Mouse (Mus musculus) adrenal gland (tissue): Measurements from ENCODE around the gene Jade1.

Source experiments
- intact Hi-C: fragments of 180-260 bp; cut with DNase I; formaldehyde crosslinking; loops from one replicate; pipeline ENCODE4 v1.15.1; 2025

Gene Jade1

GRCm38 (mm10) chr3:41595010-41595409, 39.5 kb downstream of the Jade1 start:
- intact Hi-C loops: loop anchor here (5.0 to 10.0 kb wide), 2 partner anchors 368 to 550 kb away; no protein-coding TSS in a partner anchor

GRCm38 (mm10) chr3:41597036-41597435, 41.5 kb downstream of the Jade1 start:
- intact Hi-C loops: loop anchor here (5.0 to 10.0 kb wide), 2 partner anchors 370 to 552 kb away; no protein-coding TSS in a partner anchor

DNA sequence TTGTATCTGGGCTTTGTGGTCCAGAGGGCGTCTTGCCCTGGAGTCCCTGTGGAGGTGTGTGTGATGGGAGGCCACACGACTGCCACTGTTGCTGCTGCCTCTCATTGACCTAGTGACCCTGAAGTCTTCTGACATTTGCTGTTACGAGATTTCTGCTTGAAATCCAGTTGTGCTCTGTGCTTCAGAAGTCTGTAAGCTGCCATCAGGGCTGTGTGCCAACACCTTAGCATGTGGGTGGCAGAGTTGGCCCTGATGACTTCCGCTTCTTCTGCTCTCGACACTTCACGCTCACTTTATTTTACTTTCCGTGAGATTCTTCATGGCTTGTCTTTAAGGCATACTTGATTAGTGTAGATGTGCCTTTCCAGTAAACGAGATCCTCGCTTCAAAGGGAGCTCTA, 42.9 kb downstream of the Jade1 start:
- intact Hi-C loops: loop anchor here (5.0 to 10.0 kb wide), 2 partner anchors 371 to 554 kb away; no protein-coding TSS in a partner anchor

DNA sequence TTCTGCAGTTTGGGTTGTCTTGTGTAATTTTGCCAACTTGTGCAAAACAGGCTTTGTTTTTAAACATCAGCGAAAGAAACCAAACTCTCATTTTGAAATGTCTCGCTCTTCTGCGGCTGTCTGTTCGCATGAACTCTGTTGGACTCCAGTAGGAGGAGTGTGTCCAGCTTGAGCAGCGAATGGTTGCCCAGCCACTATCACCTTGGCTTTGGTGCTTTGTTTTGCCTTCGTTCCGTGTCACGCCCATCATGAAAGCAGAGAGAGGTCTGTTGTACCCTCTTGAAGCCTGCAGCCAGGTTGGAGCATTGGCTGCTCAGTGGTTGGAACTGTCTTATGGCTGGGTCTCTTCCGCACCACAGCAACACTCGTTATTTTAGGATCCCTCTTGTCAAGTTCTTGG, 43.7 kb downstream of the Jade1 start:
- intact Hi-C loops: loop anchor here (5.0 to 10.0 kb wide), 2 partner anchors 372 to 554 kb away; no protein-coding TSS in a partner anchor

DNA sequence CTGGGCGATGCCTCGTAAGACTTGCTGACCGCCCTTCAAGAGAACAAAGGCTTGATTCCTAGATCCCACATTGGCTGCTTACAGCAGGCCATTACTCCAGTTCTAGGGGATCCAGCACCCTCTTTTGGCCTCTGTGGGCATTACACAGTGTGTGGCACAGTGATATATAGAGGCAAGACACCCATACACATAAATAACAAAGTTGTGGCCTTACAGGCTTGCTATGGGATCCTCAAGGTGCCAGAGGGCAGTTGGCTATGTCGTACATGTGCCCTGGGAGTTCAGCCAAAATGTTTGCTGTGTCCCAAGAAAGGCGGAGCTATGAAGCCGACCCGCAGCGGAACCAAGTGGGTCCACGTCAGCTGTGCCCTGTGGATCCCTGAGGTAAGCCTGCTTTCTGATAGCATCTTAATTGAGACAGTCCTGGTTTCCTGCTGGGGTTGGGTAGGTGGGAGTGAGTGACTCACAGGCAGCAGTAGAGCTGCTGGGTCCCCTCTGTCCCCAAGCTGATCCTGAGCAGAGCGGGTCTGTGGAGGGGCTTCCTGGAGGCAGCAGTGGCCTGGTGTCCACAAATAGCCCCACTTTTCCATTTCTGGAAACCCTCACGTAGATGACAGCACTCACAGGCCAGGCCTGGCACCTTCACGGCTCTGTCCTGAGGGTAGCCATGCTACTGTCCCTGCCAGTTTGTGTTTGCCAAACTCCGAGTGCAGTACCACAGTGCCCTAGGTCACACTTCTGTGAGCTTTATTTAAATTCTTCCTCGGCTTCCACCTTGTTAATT, 44.5 kb downstream of the Jade1 start:
- intact Hi-C loops: loop anchor here (5.0 to 10.0 kb wide), 2 partner anchors 373 to 555 kb away; no protein-coding TSS in a partner anchor

DNA sequence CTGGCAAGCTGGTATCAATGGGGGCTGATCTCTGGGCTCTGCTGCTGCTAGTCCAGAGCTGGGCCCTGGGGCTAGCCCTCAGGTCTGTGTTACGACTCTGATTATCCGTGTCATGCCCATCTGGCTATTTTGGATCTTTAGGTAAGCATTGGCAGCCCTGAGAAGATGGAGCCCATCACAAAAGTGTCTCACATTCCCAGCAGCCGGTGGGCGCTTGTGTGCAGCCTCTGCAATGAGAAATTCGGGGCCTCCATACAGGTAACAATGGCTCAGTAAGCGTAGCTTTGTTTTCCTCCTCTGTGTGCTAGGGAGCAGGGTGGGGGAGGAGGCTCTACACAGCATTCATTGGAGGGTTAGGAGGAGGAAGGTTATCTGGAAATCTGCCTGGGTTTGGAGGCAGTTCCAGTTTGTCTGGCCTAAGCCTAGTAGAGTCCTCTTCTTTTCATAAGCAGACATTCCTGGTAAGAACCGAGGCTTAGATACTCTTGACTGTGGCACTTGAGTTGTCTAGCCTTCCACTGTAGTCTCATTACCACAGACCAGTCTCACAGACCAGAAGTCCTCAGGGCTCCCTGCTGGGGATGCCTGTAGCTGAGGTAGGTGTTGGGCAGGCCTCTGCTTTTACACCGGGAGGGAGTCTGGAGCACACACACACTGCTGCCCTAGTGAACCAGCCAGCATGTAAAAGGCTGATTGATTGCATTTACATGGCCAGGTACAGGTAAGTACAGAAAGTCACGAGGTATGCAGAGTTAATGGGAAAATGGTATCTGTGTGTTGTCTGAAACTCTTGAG, 45.9 kb downstream of the Jade1 start:
- intact Hi-C loops: no loop called here

DNA sequence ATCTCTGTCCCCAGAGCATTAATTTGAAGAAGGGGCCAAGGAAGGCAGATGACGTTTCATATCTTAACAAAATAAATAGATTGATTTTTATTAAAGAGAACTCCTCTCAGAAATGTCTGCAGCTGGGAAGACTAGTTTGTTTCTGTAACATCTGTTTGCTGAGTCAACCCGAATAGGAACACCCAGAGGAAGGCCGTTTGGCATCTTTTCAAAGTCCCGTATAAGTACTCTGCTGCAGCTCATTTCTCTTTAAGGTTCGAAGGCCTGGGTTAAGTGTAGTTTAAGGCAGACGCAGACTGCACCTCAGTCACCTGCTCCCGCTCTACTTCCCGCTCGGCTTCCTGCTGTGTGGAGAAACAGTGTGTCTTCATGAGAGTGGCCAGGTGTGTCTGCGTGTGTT, 47.4 kb downstream of the Jade1 start:
- intact Hi-C loops: no loop called here

DNA sequence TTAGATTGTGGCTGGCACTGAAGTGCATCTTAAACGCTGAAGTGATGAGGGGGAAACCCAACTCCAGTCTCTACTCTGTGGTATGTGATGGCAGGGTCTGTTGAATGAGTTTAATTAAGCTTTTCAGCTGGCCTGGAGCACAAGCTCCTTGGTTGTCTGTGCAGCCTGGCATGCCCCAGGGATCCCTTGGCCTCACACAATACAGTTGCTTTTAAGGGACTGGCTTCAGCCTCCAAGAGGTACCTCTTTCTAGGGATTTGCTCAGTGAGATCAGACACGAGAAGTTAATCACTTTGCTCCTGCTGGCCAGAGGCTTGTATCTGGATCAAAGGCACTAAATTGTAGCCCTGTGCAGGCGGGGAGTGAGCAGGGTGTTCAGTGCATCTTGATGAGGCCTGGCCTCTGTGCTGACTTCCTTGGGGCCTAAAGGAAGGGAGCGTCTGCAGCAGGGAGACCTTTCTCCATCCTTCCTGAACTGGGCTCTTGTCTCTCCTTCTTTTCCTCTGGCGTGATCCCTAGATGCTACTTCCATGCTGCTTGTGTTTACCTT, 48.0 kb downstream of the Jade1 start:
- intact Hi-C loops: no loop called here

DNA sequence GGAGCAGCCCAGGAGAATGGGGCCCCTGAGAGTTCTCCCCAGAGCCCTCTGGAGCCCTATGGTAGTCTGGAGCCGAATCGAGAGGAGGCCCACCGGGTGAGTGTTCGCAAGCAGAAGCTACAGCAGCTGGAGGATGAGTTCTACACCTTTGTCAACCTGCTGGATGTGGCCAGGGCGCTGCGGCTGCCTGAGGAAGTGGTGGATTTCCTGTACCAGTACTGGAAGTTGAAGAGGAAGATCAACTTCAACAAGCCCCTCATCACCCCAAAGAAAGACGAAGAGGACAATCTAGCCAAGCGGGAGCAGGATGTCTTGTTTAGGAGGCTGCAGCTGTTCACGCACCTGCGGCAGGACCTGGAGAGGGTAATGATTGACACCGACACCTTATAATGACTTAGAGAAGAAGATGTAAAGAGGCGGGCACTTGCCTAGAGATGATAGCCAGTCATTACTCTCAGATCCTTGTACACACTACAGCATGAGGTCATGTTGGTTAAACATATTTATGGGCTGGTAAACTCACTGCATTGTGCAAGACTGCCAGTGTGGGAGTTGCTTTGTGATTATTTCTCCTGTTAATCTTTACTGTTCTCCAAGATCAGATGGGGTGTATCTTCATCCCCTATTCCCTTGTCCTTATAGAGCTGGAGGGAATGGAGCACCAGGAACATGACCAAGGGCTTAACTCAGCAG, 49.2 kb downstream of the Jade1 start:
- intact Hi-C loops: loop anchor here (5.0 kb wide), 1 partner anchor 422 kb away; no protein-coding TSS in a partner anchor

DNA sequence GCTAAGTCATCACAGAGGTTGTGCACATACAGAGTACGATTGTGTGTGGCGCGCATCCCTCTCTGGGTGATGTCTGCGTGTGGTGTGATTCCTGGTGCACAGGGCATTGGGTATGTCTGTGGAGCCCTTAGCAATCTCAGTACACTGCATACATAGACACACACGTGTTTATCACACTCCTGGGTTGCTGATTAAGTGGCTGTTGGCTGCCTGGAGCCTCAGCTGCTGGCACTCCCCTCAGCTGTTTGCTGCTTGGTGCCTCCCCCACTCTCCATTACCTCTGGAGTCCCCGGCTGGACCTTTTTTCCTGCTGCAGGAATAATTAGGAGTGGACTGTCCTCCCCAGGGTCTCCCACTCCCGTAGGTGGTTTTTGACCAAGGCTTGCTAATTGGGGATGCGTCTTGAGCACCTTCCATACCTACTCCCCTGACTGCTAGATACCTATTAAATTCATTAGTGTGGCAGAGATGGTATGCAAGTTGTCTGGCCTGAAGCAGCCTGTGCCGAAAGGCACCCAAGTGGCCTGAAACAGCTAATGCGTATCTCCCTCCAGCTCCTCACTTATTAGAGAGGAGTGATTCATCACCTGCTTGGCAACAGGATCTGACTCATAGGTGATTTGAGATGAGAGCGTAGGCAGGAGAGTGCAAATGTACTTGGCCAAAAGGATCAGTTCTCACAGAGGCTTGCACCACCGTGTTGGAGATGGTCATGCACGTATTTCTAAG, 50.2 kb downstream of the Jade1 start:
- intact Hi-C loops: loop anchor here (5.0 kb wide), 1 partner anchor 423 kb away; no protein-coding TSS in a partner anchor

DNA sequence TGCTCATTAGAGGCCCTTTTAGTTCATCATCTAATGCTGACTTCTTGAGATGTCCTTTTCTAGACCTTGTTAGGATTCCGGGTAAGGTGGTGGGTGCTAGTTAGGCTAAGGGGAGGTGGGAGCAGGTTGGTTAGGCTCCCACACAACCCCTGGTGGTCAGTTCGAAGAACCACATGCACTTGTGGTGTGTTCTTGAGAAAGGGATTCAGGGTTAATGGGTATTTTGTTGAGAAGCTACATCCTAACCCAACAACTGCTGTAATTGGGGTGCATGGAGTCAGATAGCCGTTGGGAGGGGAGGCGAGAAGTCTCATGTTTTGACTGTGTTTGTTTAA, 50.8 kb downstream of the Jade1 start:
- intact Hi-C loops: loop anchor here (5.0 kb wide), 1 partner anchor 424 kb away; no protein-coding TSS in a partner anchor

DNA sequence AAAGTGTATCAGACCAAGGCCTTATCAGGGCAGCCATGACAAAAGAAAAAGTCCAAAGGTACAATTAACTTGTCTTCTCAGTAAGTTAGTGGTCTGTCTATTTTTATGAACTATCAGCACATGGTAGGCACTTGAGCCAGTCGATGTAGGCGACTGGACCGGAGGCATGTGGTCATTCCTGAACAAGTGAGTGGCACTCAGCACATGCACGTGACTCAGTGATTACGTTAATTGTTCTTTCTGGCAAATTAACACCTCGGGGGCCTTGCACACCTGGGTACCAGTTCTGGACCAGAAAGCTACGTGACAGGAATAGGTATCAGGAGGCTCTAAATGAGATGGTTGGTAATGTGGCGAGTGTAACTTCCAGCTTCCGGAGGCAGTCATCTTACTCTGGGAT, 51.5 kb downstream of the Jade1 start:
- intact Hi-C loops: loop anchor here (5.0 kb wide), 1 partner anchor 425 kb away; no protein-coding TSS in a partner anchor

DNA sequence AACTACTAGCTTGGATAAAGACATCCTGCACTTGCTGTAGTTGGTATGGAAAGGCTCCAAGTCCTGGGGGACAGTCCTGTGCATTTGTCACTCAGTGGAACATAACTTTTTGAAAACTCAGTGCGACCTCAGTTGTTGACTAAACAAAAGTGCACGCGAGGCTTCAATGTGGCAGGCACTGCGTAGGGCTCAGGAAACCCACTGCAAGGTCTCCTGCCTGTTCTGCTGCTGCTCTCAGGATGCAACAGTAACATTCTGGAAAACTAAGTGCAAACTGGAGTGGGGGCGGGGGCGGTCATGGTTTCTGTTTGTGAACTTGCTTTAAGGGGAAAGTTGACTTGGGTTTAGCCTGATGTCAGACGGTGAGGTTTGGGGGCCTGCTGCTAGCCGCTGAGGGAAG, 51.9 kb downstream of the Jade1 start:
- intact Hi-C loops: loop anchor here (5.0 kb wide), 1 partner anchor 425 kb away; no protein-coding TSS in a partner anchor

- intact Hi-C loops: loop anchor here (5.0 kb wide), 1 partner anchor 427 kb away; no protein-coding TSS in a partner anchor
These were observed 53.5 kb downstream of the Jade1 start for GRCm38 (mm10) chr3:41609071-41609470.

DNA sequence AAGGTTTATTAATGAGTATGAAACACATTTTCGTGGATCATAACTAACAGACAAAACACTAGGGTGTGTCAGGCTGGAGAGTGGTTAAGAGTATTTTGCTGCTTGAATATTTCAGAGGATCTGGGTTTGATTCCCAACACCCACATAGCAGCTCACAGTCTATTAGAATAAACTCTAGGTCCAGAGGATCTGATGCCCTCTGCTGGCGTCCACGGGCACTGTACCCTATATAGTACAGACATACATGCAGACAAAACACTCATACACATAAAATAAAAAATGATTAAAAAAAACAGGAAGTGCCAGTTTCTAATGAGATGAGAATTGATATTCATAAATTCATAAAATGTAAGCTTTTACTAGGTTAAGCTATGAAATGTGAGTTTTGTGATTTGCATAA, 56.7 kb downstream of the Jade1 start:
- intact Hi-C loops: no loop called here

DNA sequence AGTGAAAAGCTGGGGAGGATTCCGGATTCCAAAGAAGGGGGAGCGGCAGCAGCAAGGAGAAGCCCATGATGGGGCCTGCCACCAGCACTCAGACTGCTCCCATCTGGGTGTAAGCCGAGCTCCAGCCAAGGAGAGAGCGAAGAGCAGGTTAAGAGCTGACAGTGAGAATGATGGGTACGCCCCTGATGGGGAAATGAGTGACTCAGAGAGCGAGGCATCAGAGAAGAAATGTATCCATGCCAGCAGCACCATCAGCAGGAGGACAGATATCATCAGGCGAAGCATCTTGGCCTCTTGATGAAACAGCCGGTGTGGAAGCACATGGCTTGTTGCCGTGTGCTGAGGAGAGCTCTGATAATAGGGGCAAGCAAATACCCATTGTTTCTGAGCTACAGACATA, 58.2 kb downstream of the Jade1 start:
- intact Hi-C loops: no loop called here

DNA sequence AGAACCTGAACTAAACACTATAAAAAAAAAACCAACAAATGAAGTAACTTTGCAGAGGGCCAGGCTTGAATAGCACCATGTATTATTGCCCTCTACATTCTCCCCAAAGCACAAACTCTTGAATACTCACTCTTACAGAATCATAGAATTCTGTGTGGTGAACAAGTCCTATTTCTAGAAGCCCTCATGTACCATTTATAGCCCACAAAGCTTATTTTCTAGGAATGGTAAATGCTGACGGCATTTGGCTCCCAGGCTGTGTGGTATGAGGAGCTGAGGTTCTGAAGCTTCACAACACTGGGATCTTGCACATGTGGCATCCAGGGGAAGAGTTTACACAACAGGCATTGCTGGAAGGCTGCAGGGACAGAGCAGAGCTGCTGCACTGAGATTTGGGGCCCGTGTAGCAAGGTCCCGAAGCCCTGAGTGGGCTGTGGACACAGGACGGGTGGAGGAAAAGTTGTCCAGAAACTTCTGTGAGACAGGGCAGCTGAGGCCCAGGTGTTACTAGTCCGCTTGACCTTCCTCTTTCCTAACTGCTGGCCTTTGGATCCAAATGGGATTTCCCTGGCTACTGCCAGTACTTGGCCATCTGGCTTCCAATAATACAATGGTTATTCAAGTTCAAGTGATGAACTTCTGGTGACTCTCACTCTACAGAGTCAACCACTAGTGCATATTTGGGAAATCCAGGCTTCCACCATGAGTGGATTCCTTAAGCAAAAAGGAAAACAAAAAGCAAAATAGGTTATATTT, 58.9 kb downstream of the Jade1 start:
- intact Hi-C loops: no loop called here

DNA sequence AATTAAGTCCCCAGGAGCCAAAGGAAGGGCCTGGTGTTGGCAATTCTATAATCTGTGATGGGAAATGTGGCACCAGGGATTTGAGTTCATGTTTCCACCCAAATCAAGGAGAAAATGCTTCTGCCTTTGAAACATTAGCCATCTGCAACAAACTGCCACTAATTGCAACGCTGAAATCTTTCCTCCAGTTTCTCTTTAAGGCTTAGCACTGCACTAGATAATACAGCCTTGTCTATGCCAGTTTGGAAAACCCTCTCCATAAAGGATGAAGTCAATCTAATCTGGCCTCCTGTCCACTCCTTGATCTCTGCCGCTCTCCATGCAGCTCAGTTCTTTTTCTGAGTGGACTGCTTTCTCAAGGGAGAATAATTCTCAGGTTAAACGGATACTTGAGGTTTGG, 62.5 kb downstream of the Jade1 start:
- intact Hi-C loops: no loop called here

GRCm38 (mm10) chr3:41618488-41618887, 63.0 kb downstream of the Jade1 start:
- intact Hi-C loops: no loop called here

DNA sequence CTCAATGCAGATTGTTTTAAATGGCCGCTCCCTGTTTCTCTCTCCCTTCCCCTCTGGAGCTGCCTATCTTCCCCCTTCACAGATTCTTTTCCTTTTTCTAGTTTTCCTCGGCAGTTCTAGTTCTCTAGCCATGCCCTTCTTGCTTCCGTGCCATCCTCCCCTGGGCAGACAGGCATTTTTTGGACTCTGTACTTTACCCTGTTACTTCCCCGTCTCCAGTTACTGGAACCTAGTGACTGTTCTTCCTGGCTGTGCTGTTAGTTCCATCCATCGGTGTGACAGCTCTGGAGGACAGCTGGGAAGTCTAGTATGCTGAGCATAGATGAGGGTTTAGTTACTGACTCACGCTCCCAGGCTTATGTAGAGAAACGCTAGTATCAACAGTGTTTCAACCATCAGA, 65.4 kb downstream of the Jade1 start:
- intact Hi-C loops: no loop called here
